Mouse (Mus musculus) lung, postnatal 0 days (tissue): ENCODE data around the gene Dnase2b.

Experiments
- CTCF ChIP-seq: IDR thresholded peaks from 2 replicates; pipeline ENCODE4 v1.5.1; 2016; ENCODE audit warnings: antibody characterized with exemption, mild to moderate bottlenecking
- EP300 ChIP-seq: IDR thresholded peaks from 2 replicates; pipeline ENCODE4 v1.6.1; 2016; ENCODE audit warnings: antibody characterized with exemption, mild to moderate bottlenecking, control low read depth

DNA sequence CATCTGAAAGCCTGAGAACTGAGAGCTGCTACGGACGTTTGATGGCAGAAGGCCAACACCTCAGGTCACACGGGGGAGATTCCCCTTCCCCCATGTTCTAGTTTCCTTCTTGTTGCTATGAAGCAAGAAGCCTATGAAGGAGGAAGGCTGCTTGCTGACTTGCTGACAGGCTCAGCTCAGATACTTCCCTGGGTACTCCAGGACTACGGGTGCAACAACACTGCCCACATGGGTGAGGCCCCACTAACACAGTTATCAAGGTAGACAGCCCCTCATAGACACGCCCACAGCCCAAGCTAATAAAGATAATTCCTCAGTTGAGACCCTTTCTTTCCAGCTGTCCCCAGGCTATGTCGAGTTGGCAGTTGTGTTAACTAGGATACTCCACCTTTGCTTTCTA is 38.3 kb upstream of the Dnase2b start:
- TF ChIP-seq CTCF: no peak
- no peak for TF ChIP-seq EP300
